Mouse (Mus musculus) olfactory bulb, adult 2 months (tissue): ENCODE measurements around the gene Sema7a. TPM values are rescaled to one million over a fixed set of nuclear protein-coding genes. Genes with fewer than 3 reads are reported as not detected.

Experiments
- H3K27ac ChIP-seq: fragments of 200-500 bp; 2 replicates; pipeline ENCODE4 v1.5.1; 2012; ENCODE audit warnings: low read depth, low read length; ENCODE audit not compliant: insufficient read depth
- H3K4me1 ChIP-seq: fragments of 200-500 bp; 2 replicates; pipeline ENCODE4 v1.6.1; 2012; ENCODE audit warnings: low read length; ENCODE audit not compliant: control insufficient read depth, insufficient read depth
- H3K4me3 ChIP-seq: fragments of 200-500 bp; 2 replicates; pipeline ENCODE4 v1.5.1; 2012; ENCODE audit warnings: mild to moderate bottlenecking, low read depth, low read length, moderate library complexity; ENCODE audit not compliant: insufficient read depth
- CTCF ChIP-seq: fragments of 200-500 bp; IDR thresholded peaks from 2 replicates; pipeline ENCODE4 v1.5.1; 2012; ENCODE audit warnings: low read depth, mild to moderate bottlenecking, low read length, moderate library complexity; ENCODE audit not compliant: insufficient read depth
- POLR2A ChIP-seq: fragments of 200-500 bp; IDR thresholded peaks from 2 replicates; pipeline ENCODE4 v1.6.1; 2012; ENCODE audit warnings: mild to moderate bottlenecking, low read depth, low read length, moderate library complexity; ENCODE audit not compliant: insufficient read depth
- WGBS: fragments of 180-500 bp; shearing (Covaris S2); methylation state at CpG from one replicate; pipeline ENCODE4 v1.1.7; 2018; 5-methylcytosine and 5-hydroxymethylcytosine counted together
- polyA plus RNA-seq: library from polyadenylated mRNA; stranded (reverse); fragments of >200 nt; gene quantifications from 2 replicates; pipeline ENCODE4 v1.2.4, GENCODE M21; 2012; ENCODE audit warnings: low replicate concordance; ENCODE audit not compliant: missing spikeins, insufficient read depth, insufficient read length

The Sema7a gene
- polyA plus RNA-seq, 1 experiment = not detected

- peak; percentile 37; the same call in 1 of the 2 replicates for TF ChIP-seq CTCF
- no peak for TF ChIP-seq POLR2A
- Histone ChIP-seq H3K27ac (no peak overlapping the region), H3K4me1 (peaks cover 15% of the 10 kb centered on the region), H3K4me3 (no peak overlapping the region)
- WGBS = 26% methylated on average over 6 of the region's 6 CpGs
These were observed 4.1 kb upstream of the Sema7a start for GRCm38 (mm10) chr9:57935683-57936437.

DNA sequence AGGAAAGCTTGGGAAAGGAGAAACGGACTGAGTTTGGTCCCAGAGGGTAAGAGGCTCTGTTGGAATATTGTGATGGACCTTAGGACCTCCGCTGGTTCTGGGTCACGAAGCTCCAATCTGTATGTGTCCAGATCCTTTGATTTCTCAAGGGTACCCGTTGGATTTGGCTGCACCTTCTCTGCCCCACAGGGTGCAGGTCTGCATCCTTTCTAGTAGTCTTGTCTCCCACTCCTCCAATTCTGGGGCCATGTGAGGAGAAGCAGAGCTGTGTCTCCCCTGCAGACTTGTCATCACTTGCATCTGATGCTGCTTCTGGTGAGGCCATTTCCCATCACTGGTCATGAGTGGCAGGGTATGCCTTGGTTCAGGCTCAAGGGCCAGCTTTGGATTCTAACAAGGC, 2.7 kb upstream of the Sema7a start:
- WGBS = 96% methylated on average over 4 of the region's 4 CpGs
- H3K27ac ChIP-seq = no peak overlapping the region

DNA sequence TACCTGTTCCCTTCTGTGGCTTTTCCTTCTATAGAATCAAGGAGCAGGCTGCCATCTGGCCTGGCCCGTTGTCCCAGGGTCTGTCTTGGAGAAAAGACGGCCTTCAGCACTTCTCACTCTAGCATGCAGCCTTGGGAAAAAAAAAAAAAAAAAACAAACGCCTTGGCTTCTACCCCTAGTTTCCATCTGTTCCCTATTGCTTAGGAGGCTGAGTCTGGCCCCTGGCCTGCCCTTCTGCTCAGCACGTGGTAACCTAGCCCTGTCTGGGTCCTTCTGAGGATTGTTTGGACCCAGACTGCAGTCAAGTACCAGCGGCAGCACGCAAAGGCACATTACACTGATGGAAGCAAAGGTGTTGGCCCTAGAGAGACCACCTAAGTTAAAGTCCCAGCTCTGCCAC, 2.3 kb upstream of the Sema7a start:
- Histone ChIP-seq H3K27ac (no peak overlapping the region), H3K4me3 (no peak overlapping the region), H3K4me1 (peaks cover 25% of the 10 kb centered on the region)
- WGBS = 74% methylated on average over 6 of the region's 6 CpGs
- TF ChIP-seq POLR2A = no peak
- no peak for TF ChIP-seq CTCF

More for the DNA sequence above, 2.7 kb upstream of the Sema7a start:
- TF ChIP-seq CTCF (no peak), POLR2A (no peak)
- Histone ChIP-seq H3K4me3 (no peak overlapping the region), H3K4me1 (peaks cover 23% of the 10 kb centered on the region)

- TF ChIP-seq CTCF (no peak), POLR2A (no peak)
- peaks cover 24% of the 10 kb centered on the region for H3K4me1 ChIP-seq
- no peak overlapping the region for H3K4me3 ChIP-seq
- WGBS = 73% methylated on average over 5 of the region's 5 CpGs
- H3K27ac ChIP-seq = no peak overlapping the region
These were observed 1.5 kb upstream of the Sema7a start for GRCm38 (mm10) chr9:57938225-57939055.

DNA sequence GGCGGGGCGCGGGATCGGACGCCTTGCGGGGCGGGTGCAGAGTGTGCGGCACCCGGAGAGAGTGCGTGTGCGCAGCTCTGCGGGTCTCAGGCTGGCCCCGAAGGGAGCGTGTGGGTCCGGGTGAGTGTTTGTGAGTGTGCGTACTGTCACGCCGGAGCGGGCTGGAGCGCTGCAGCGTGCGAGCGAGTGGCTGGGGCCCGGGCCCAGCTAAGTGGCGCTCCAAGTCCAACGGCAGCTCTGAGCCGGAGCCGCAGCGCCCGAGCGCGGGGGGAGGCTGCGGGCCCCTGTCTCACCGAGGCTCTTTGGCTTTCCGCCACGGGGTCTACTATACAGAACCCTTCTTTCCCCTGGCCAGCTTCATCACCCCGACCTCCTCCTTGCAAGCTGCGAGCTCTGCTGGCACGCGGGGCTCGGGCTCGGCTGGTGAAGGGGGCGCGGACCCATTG, 460 bp downstream of the Sema7a start:
- Histone ChIP-seq H3K4me1 (peaks cover 28% of the 10 kb centered on the region), H3K27ac (peak overlapping the region; percentile 49; the same call in 1 of the 2 replicates), H3K4me3 (peak overlapping the region; percentile 91)
- 1% methylated on average over 43 of the region's 44 CpGs for WGBS
- TF ChIP-seq CTCF (no peak), POLR2A (no peak; the same call in 1 of the 2 replicates)

DNA sequence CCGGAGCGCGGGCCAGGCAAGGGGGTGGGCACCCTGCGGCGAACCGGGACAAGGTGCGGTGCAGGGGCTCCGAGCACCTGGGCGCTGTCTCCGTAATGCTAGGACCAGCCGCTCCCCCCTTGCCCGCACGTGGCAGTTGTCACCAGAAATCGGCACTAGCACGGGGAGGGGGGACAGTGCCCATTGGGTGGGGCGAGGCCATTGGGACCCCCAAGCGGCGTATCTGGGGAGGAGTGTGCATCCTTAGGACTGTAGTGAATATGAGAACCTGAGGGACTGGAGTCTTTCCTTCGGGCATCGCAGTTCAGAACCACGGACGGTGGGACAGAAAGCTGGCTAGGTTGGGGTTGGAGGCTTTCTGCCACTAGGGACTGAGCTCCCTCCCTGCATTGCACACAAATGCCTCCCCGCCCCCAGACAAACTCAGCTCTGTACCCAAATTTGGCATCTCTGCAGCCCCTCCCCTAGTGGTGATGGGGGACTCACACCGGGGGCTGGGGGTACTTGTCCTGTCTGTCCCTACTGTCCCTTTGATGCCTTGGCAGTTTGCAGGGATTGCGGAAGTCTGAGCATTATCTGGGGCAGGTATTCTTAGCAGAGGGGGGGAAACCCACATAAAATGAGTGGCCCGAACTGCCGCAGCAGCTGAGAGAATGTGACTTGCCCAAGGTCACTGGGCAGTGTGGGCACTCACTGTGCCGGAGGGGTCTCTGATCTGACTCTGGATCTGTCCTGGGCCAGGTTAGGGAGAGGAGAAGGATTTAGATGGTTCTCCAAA, 1.1 kb downstream of the Sema7a start:
- H3K27ac ChIP-seq = peak overlapping the region; percentile 10; the same call in 1 of the 2 replicates
- TF ChIP-seq CTCF = no peak
- TF ChIP-seq POLR2A = no peak
- H3K4me1 ChIP-seq = peaks cover 32% of the 10 kb centered on the region
- 7% methylated on average over 28 of the region's 28 CpGs for WGBS
- peak overlapping the region; percentile 91 for H3K4me3 ChIP-seq

- WGBS = 71% methylated on average over 2 of the region's 2 CpGs
- peak overlapping the region; percentile 28 for H3K4me3 ChIP-seq
- H3K27ac ChIP-seq = peak overlapping the region; percentile 18; the same call in 1 of the 2 replicates
- TF ChIP-seq POLR2A (no peak), CTCF (no peak)
- peaks cover 32% of the 10 kb centered on the region for H3K4me1 ChIP-seq
These were observed 2.1 kb downstream of the Sema7a start for GRCm38 (mm10) chr9:57942039-57942438.

DNA sequence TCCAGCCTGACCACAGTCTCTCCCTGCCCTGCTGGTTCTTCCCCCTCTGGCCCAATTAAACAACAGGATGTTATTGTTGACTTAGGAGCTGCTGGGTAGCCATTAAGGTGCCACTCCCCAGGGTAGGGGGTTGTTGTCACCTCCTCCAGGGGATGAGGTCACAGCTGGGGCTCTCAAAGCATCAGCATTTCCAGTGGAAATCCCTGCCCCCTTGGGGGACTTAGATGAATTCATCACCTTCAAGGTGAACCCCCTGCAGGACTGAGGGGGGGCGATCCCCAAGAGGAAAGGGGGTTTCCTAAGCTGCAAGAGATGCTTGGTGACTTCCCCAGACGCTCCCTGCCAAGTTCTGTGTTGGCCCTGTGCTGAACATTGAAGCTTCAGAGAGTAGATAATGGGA, 3.2 kb downstream of the Sema7a start:
- TF ChIP-seq CTCF (no peak), POLR2A (no peak)
- Histone ChIP-seq H3K4me3 (0 out of 2 replicates have a peak overlapping the region, but pooled peaks have one; percentile 18), H3K4me1 (peaks cover 37% of the 10 kb centered on the region), H3K27ac (no peak overlapping the region)
- 68% methylated on average over 2 of the region's 2 CpGs for WGBS
